Mouse (Mus musculus): ENCODE data around the gene Mrps10.

GRCm38 (mm10) chr17:47381917-47382316 lies 13.2 kb downstream of the Mrps10 start:
- TF ChIP-seq CTCF (IDR thresholded peaks at IDR 0.05; ENCODE audit: low read depth): no peak
- TF ChIP-seq EP300 (IDR thresholded peaks at IDR 0.05; ENCODE audit: low read depth): no peak
